Mouse (Mus musculus): ENCODE measurements around the gene Ccm2l.

The Ccm2l gene

GRCm38 (mm10) chr2:153052700-153053351 lies 12.9 kb upstream of the Ccm2l start:
- DNase-seq, result peak; percentile 52 to 58

DNA sequence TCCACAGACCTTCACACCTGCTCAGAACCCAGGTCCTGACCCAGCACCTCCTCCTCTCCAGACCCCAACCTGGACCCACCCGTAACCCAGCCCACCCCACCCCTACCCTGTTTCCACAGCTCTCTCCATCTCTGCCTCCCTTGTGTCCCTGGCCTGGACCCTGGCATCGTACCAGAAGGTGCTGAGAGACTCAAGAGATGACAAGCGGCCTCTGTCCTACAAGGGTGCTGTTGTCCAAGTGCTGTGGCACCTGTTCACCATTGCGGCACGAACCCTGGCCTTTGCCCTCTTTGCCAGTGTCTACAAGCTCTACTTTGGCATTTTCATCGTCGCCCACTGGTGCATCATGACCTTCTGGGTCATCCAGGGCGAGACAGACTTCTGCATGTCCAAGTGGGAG lies 11.9 kb upstream of the Ccm2l start:
- DNase-seq, result no peak

DNA sequence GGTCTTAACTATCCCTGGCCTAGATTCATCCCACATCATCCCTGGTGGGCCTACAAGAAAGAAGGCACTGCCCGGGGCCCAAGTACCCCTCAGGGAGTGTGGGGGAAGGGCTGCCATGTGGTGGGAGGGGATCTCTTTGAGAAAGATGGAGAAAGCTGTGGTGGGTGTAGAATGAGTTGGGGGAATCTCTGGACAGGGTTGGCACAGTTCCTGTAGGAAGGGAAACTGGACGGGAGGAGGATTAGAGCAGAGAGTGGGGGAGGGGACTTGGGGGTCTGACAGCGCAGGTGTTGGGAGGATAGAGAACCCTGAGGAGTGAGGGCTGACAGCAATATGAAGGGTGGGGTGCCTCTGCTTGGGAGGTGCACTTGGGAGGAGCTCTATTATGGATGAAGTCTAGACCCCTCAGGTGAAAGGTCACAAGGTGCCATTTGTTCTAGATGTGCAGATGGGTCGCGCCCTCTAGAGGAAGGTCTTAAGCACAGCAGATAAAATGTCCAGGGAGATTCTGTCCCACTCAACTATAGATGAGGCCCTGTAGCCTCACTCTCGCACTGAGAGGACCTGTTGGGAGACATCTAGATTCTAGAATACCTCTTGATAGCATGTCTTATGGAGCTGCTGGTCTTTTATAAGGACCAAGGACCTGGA lies 10.4 kb upstream of the Ccm2l start:
- DNase-seq, result no peak

DNA sequence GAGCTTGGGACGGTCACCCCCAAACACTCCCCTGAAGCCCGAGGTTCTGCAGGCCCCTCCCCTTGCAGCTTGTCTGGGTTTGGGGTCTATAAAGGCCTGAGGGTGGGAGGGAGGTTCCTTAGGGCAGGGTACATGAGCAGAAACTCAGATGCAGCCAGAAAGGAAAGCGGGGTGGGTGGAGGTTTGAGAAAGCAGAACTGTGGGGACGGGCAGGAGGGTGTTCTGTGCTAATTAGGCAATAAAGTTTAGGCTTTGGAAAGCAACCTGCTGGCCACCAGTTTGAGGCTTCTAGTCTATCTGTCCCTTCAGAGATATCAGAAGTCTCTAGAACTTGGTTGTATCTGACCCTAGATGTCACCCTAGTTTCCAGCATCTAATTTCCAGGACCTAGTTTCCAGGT lies 7.4 kb upstream of the Ccm2l start:
- DNase-seq, result no peak

DNA sequence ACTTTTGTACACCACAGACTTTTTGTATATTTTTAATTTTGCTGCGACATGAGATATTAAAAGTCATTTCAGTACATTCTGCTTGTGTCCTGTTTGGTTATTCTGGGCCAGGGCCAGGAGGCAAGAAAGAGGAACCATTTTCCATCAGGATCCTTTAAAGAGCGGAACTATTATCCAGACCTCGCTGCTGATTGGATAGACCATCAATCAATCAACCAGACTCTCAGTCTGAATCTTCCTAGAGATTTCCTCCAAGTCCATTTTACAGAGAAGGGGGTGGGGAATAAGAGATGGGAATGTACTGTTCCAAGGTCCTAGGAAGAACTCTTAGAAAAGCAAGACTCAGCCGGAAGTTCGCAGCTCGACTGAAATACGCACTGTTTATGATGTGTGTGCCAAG lies 5.5 kb upstream of the Ccm2l start:
- DNase-seq, result no peak

DNA sequence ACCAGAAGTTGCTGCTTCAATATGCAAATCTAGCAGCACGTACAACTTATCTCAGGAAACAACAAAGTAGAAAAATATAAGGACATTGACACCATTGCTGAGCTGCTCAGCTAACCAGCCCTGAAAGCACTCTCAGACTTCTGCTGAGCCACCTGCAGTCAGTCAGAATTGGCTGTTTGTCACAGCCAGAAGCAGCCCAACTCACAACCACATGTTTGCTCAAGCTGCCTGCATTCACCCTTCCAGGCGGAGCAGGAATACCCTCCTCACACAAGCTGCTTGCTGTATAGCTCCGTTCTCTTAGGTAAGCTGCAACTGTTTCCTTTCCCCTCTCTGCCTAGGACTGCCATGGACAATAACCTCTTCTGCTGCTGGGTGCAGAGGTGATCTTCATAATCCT lies 2.4 kb upstream of the Ccm2l start:
- no peak for DNase-seq

DNA sequence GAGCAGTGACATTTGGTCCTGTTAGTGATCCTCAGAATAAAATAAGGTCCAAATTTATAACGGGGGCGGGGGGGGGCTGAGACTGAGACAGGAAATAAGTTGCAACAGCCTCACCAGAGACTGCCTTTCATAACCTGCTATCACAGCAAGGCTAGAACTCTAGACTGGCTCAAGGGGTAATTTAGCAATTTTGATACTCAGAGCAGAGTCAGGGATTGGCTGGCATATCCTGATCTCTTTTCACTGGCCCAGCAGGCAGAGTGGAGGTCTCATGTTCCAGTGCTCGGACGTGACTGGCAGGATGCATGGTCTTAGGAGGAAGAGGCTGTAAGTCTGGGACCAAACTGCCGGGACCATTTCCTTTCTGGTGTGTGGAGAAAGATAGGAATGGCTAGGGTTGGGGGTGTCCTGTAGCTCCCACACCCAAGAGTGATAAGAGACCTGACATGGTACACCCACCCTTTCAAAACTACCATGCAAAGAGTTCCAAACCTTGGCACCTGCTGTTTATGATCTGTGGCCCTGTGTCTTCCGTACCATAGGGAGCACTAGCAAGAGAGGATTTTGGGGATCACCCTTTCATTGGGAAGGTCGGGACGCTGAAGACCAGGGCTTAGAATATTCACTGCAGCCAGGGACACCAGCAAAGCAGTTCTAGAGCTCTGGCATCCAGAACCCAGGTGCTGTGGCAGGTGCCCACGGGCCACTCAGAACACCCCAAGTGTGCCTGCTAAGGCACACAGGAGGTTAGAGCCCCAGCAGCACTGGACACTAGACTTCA lies 1.4 kb upstream of the Ccm2l start:
- no peak for DNase-seq

- no peak for DNase-seq
Measured at GRCm38 (mm10) chr2:153066991-153067390, 1.2 kb downstream of the Ccm2l start.

DNA sequence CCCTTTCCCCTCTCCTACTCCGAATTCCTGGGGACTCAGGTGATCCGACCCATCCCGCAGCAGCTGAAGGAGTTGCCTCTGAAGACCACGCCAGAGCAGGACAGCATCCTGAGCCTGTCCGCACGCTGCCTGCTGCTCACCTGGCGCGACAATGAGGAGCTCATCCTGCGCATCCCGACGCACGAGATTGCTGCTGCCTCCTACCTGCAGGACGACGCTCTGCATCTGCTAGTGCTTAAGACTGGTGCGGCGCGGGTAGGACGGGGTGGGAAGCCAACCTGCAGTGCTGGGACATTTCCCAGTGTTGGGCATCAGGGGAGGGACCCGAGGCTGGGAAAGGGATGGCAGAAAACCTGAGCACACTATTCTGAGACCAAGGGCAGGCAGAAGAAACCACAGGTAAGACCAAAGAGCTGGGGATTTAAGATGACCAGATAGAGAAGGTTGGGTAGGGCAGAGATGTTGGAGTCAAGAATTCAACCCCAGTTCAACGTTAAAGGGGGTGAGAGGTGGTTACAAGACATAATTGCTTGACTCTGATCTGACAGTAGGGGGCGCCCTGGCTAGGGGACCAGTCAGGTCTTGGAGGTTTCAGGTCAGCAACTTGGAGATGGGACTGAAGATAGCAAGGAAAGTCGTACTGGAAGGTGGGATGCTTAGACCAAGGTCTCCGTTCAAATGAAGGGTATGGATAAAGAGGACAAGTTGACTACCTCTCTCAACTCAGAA lies 5.2 kb downstream of the Ccm2l start:
- peak; percentile 53 to 66 for DNase-seq

DNA sequence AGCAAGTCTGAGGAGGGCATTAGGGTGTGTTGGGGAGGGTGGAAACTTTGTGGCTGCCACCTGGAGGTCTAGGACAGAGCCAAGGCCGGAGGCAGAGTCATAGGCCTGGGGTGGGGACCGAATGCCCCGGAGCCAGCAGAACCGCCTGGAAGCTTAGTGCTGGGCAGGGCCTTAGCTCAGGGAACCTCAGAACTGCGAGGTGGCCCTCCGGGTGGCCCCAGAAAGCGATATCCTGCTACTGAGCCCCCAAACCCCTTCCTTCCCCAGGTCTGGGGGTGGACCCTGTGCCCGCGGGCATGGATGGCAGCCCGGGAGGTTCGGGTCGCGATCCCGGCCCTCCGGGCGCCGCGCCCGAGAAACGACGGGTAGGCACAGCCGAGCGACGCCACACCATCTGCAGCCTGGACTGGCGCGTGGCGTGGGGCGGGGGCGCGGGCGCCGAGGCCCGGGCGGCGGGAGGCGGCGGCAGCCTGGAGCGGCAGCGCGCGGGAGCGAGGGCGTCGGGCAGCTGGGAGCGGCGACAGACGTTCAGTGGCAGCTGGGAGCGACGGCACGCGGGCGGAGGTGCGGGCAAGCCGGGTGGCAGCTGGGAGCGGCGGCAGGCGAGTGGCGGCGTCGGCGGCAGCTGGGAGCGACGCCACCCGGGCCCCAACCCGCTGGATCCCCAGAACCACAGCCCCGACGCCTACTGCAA lies 5.9 kb downstream of the Ccm2l start:
- peak in 1 of 2 experiments; percentile 40 for DNase-seq

DNA sequence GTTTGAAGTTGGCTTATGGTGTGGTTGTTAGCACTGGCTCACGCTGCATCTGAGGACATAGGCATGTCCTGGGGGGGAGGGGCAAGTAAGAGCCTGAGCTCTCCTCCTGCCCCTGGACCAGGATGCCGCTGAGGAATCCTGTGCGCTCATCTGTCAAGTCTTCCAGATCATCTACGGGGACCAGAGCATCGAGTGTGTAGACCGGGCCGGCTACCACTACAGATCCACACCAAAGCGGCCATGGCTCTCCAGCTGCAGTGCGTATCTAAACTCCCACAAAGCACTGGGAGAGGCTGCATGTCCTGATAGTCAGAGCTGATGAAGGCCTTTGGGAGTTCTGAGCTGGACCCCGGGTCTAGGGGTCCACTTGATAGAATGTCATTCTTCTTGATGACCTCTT lies 8.9 kb downstream of the Ccm2l start:
- DNase-seq, result no peak

- DNase-seq, result no peak
Measured at GRCm38 (mm10) chr2:153075961-153076360, 10.2 kb downstream of the Ccm2l start.

DNA sequence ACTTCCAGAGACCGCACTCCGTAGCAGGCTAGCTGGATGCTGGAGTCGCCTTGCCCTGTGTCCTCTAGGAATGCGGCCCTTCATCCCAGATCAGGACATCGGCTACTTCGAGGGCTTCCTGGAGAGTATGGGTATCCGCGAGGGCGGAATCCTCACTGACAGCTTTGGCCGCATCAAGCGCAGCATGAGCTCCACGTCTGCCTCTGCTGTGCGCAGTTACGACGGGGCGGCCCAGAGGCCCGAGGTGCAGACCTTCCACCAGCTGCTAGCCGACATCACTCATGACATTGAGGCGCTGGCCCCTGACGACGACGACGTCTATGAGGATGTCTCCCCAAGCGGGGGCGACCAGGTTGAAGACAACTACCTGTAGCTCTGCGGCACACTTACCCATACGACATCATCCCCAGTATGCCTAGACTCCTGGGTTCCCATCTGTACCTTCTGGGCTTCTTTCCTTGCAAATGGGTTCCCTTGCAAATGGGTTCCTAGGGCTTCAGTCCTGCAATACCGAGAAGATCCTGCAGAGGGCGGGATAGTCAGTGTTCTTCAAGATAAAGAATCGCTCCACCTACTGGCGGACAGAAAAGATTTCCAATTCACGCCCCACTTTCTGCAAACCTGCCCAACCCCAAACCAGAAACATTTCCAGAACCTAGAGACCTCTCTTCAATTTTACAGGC lies 15.2 kb downstream of the Ccm2l start:
- DNase-seq, result peak; percentile 88 to 89

DNA sequence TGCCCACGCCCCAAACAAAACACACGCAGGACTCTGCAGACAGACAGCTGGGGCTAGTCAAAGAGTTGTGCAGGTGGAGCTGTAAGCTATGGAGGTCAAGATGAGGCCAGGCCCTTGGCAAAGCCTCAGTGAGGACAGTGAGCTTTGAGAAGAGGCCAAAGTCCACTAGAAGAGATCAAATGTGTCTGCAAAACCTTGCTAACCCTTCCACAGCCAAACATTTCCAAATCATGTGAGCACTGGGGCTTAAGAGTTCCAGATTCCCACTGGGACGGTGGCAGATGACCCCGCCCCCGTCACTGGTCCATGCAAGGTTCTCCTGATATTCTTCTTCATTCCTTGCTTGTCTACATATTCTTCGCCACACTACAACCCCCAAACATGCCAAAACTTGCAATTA lies 16.1 kb downstream of the Ccm2l start:
- no peak for DNase-seq

DNA sequence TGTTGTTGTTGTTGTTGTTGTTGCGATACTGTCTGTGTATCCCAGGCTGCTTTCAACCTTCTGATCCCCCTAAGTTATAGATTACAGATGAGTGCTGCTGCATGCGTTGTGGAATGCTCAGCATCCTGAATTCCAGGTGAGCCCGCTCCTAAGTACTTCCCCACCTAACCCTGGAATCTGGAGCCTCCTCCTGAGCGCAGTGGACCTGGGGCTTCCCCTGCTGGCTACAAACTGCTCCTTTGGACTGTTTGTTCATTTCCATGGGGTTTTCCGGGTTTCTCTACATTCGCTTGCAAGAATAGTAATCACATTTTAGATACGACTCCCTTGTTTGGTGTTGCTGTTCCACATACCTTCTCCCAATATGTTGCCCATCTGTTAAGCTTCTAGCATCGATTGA lies 17.5 kb downstream of the Ccm2l start:
- DNase-seq, result no peak

DNA sequence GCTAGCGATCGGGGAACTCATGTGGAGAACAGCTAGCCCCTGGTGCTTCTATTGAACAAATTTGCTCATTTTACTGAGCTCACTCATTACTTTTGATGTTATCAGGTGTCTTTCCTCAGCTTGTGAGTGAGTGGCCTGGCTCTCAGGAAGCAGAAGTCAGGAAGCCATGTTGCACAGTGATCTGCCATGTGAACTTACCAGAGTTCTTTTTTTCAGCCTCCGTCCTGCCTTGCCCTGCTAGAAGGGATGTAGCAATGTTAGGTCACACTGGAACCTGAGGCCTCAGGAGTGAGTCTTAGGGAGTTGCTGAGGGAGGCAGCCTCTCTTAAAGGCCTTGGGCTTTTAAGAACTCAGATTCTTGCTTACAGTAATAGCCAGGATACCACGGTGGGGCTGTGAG lies 18.1 kb downstream of the Ccm2l start:
- no peak for DNase-seq

DNA sequence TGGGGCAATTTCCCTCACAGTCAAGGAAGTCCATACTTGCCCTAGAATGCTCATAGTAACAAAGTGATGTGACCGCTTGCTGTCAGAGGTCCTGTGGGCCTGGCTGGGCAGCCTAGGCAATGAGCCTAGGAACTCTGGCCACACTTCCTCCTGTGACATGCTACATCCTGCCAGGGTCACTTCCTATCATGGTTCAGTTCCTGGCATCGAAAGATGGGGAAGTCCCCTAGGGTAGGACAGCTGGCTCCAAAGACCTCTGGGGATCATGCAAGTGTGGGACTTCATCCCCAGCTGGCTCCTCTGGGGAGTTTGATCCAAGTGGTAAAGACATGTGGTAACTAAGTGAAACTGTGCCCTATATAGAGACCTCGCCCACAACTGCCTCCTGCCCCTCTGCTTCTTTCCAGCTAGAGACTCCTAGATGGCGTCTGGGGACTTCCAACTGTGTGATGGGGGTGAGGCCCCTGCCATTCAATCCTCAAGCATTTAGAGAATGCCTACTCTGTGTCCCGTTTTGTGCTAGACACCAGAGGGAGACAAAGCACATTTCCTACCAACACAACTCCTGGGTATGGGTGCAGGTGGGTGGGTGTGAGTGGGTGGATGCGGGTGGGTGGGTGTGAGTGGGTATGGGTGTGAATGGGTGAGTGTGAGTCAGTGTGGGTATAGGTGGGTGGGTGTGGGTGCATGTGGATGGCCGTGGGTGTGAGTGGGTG lies 18.7 kb downstream of the Ccm2l start:
- no peak for DNase-seq

- no peak for DNase-seq
Measured at GRCm38 (mm10) chr2:153085556-153085955, 19.8 kb downstream of the Ccm2l start.

- no peak for DNase-seq
Measured at GRCm38 (mm10) chr2:153086166-153086565, 20.4 kb downstream of the Ccm2l start.

GRCm38 (mm10) chr2:153087091-153087490 lies 21.3 kb downstream of the Ccm2l start:
- DNase-seq, result no peak

DNA sequence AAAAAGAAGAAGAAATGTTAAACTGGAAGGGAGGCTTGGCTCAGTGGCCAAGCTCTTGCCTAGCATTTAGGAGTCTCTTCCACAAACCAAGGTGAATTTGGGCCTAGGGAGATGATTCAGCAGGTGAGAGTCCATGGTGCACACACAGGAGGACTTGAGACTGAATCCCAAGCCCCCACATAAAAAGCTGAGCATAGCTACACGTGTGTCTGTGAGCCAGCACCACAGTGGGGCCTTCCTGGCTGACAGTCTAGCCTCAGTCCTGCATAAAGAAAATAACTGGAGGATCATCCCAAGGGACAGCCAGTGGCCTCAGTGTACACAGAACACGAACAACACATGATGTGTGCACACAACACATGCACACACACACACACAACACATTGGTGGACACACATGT lies 23.6 kb downstream of the Ccm2l start:
- no peak for DNase-seq

Measured in kidney, postnatal 4 days (tissue).